Mouse (Mus musculus) G1E (cell line): ENCODE data around the gene Ptpn13. TPM values are rescaled to one million over a fixed set of nuclear protein-coding genes. Genes with fewer than 3 reads are reported as not detected.

Experiments
- ATAC-seq: 2 replicates; pipeline ENCODE4 v1.8.0; 2016; ENCODE audit warnings: mild to moderate bottlenecking; ENCODE audit not compliant: insufficient number of reproducible peaks, poor library complexity, low FRiP score, severe bottlenecking; ENCODE audit errors: extremely low read depth
- DNase-seq: peaks from one replicate; pipeline ENCODE4 v3.0.0; 2012; ENCODE audit warnings: low spot score
- H3K27me3 ChIP-seq: 2 replicates; pipeline ENCODE4 v1.6.1; 2012; ENCODE audit warnings: mild to moderate bottlenecking, low read length, inconsistent platforms; ENCODE audit not compliant: insufficient read depth
- H3K36me3 ChIP-seq: replicated peaks from 2 replicates; pipeline ENCODE3; 2012; ENCODE audit warnings: mild to moderate bottlenecking, inconsistent platforms
- H3K4me1 ChIP-seq: 2 replicates; pipeline ENCODE4 v1.6.1; 2012; ENCODE audit warnings: low read depth, low read length, inconsistent platforms, mixed read lengths; ENCODE audit not compliant: insufficient read depth
- H3K4me3 ChIP-seq: 2 replicates; pipeline ENCODE4 v1.5.1; 2012; ENCODE audit warnings: low read depth, mild to moderate bottlenecking, inconsistent platforms, low read length, moderate library complexity, mixed read lengths
- H3K9me3 ChIP-seq: replicated peaks from 2 replicates; pipeline ENCODE4 v1.6.1; 2012; ENCODE audit warnings: inconsistent platforms
- CTCF ChIP-seq: IDR thresholded peaks from 2 replicates; pipeline ENCODE4 v1.5.1; 2012; ENCODE audit warnings: low read depth, low read length, inconsistent platforms, mixed read lengths
- GATA1 ChIP-seq: IDR thresholded peaks from 2 replicates; pipeline ENCODE4 v1.6.1; 2012; ENCODE audit warnings: borderline replicate concordance, low read length, inconsistent platforms, mixed read lengths
- GATA2 ChIP-seq: IDR thresholded peaks from 2 replicates; pipeline ENCODE4 v1.6.1; 2012; ENCODE audit warnings: low read depth, low read length, inconsistent platforms, borderline replicate concordance
- POLR2AphosphoS5 ChIP-seq: IDR thresholded peaks from 2 replicates; pipeline ENCODE4 v1.6.1; 2012; ENCODE audit warnings: low read depth, low read length, inconsistent platforms; ENCODE audit not compliant: insufficient replicate concordance
- TAL1 ChIP-seq: conservative IDR thresholded peaks from 2 replicates; pipeline ENCODE4 v1.6.1; 2012; ENCODE audit warnings: low read depth, low read length, inconsistent platforms, mixed read lengths
- polyA plus RNA-seq: library from polyadenylated mRNA; stranded (reverse); fragments of >175 nt; gene quantifications from 2 replicates; pipeline ENCODE4 v1.2.3, GENCODE M21; 2012
- total RNA-seq, 2 experiments: library from RNA; stranded (forward) in 1 of 2; stranded (reverse) in 1 of 2; fragments of 200-1000 nt in 1 of 2; fragments of >200 nt in 1 of 2; fragmentation: Nextera tagmentation in 1 of 2; gene quantifications; 2 replicates each; pipeline ENCODE4 v1.2.3; 2014 to 2017

Gene Ptpn13
- total and polyA plus RNA-seq, 3 experiments = 0.27 TPM; not detected in 2

GRCm38 (mm10) chr5:103474259-103474658, 49.3 kb downstream of the Ptpn13 start:
- DNase-seq (no peak), ATAC-seq (no peak)
- Histone ChIP-seq H3K27me3 (no peaks in the 10 kb centered on the region), H3K4me1 (no peaks in the 10 kb centered on the region), H3K4me3 (no peak overlapping the region), H3K36me3 (no peaks in the 10 kb centered on the region), H3K9me3 (peaks cover 30% of the 10 kb centered on the region)
- TF ChIP-seq CTCF = no peak
- TF ChIP-seq GATA1 = no peak
- TF ChIP-seq TAL1 = no peak
- TF ChIP-seq GATA2 = no peak
- no peak for TF ChIP-seq POLR2AphosphoS5

- Histone ChIP-seq H3K4me3 (no peak overlapping the region), H3K9me3 (peaks cover 32% of the 10 kb centered on the region), H3K27me3 (no peaks in the 10 kb centered on the region), H3K4me1 (no peaks in the 10 kb centered on the region), H3K36me3 (no peaks in the 10 kb centered on the region)
- TF ChIP-seq GATA2 (no peak), POLR2AphosphoS5 (no peak)
- ATAC-seq = no peak
- no peak for DNase-seq
These were observed 50.5 kb downstream of the Ptpn13 start for GRCm38 (mm10) chr5:103475503-103475902.

GRCm38 (mm10) chr5:103479503-103479902, 54.5 kb downstream of the Ptpn13 start:
- no peaks in the 10 kb centered on the region for H3K4me1 ChIP-seq
- no peak for TF ChIP-seq GATA1
- no peak for TF ChIP-seq POLR2AphosphoS5
- no peak for TF ChIP-seq TAL1
- TF ChIP-seq GATA2 = no peak
- TF ChIP-seq CTCF = no peak
- peaks cover 37% of the 10 kb centered on the region for H3K9me3 ChIP-seq
- no peak for DNase-seq
- no peak for ATAC-seq
- H3K27me3 ChIP-seq = no peaks in the 10 kb centered on the region
- no peaks in the 10 kb centered on the region for H3K36me3 ChIP-seq
- no peak overlapping the region for H3K4me3 ChIP-seq

- no peak for DNase-seq
- no peak overlapping the region for H3K4me3 ChIP-seq
These were observed 56.2 kb downstream of the Ptpn13 start for GRCm38 (mm10) chr5:103481222-103481621.

GRCm38 (mm10) chr5:103487001-103487400, 62.0 kb downstream of the Ptpn13 start:
- Histone ChIP-seq H3K4me3 (no peak overlapping the region), H3K9me3 (peaks cover 43% of the 10 kb centered on the region), H3K4me1 (no peaks in the 10 kb centered on the region), H3K27me3 (no peaks in the 10 kb centered on the region), H3K36me3 (no peaks in the 10 kb centered on the region)
- DNase-seq (no peak), ATAC-seq (no peak)
- no peak for TF ChIP-seq CTCF
- no peak for TF ChIP-seq GATA2
- no peak for TF ChIP-seq TAL1
- TF ChIP-seq POLR2AphosphoS5 = no peak
- TF ChIP-seq GATA1 = no peak

More at GRCm38 (mm10) chr5:103481222-103481621, 56.2 kb downstream of the Ptpn13 start:
- H3K4me1 ChIP-seq = no peaks in the 10 kb centered on the region
- ATAC-seq = no peak
- H3K27me3 ChIP-seq = no peaks in the 10 kb centered on the region
- TF ChIP-seq POLR2AphosphoS5 = no peak
- TF ChIP-seq TAL1 = no peak
- TF ChIP-seq CTCF = no peak
- no peak for TF ChIP-seq GATA2
- no peak for TF ChIP-seq GATA1
- H3K36me3 ChIP-seq = no peaks in the 10 kb centered on the region
- H3K9me3 ChIP-seq = peaks cover 32% of the 10 kb centered on the region

- H3K36me3 ChIP-seq = no peaks in the 10 kb centered on the region
- DNase-seq (no peak), ATAC-seq (no peak)
- no peaks in the 10 kb centered on the region for H3K27me3 ChIP-seq
- TF ChIP-seq TAL1 (no peak), POLR2AphosphoS5 (no peak), GATA2 (no peak), GATA1 (no peak)
- H3K9me3 ChIP-seq = peaks cover 39% of the 10 kb centered on the region
- no peaks in the 10 kb centered on the region for H3K4me1 ChIP-seq
- H3K4me3 ChIP-seq = no peak overlapping the region
These were observed 66.0 kb downstream of the Ptpn13 start for GRCm38 (mm10) chr5:103490964-103491363.

GRCm38 (mm10) chr5:103491788-103492187, 66.8 kb downstream of the Ptpn13 start:
- no peak for TF ChIP-seq GATA2
- TF ChIP-seq CTCF = no peak
- TF ChIP-seq POLR2AphosphoS5 = no peak
- TF ChIP-seq GATA1 = no peak
- TF ChIP-seq TAL1 = no peak
- Histone ChIP-seq H3K36me3 (no peaks in the 10 kb centered on the region), H3K27me3 (no peaks in the 10 kb centered on the region), H3K9me3 (peaks cover 37% of the 10 kb centered on the region), H3K4me3 (no peak overlapping the region), H3K4me1 (no peaks in the 10 kb centered on the region)
- ATAC-seq = no peak
- no peak for DNase-seq
